Mouse (Mus musculus) liver, embryonic 16.5 days (tissue): ENCODE measurements around the gene Ncapd3. TPM values are rescaled to one million over a fixed set of nuclear protein-coding genes. Genes with fewer than 3 reads are reported as not detected.

Experiments
- ATAC-seq: fragments of 200-750 bp; cut with Nextera tagmentation; 2 replicates; pipeline ENCODE4 v1.8.0; 2017; ENCODE audit warnings: low read depth, mild to moderate bottlenecking, moderate number of reproducible peaks, moderate library complexity
- H3K27ac ChIP-seq: fragments of 300-500 bp; sonication (generic); 2 replicates; pipeline ENCODE4 v1.5.1; 2014; ENCODE audit warnings: mild to moderate bottlenecking, low read length
- H3K27me3 ChIP-seq: fragments of 300-500 bp; sonication (generic); 2 replicates; pipeline ENCODE4 v1.6.1; 2014; ENCODE audit warnings: low read depth, low read length, mixed read lengths; ENCODE audit not compliant: control insufficient read depth, insufficient read depth
- H3K36me3 ChIP-seq: fragments of 300-500 bp; sonication (generic); 2 replicates; pipeline ENCODE4 v1.6.1; 2014; ENCODE audit warnings: mild to moderate bottlenecking; ENCODE audit not compliant: control insufficient read depth, insufficient read depth
- H3K4me1 ChIP-seq: fragments of 300-500 bp; sonication (generic); 2 replicates; pipeline ENCODE4 v1.6.1; 2014; ENCODE audit warnings: low read depth, low read length, mixed read lengths; ENCODE audit not compliant: control insufficient read depth
- H3K4me2 ChIP-seq: fragments of 300-500 bp; sonication (generic); 2 replicates; pipeline ENCODE4 v1.6.1; 2014; ENCODE audit warnings: low read depth, low read length, mixed read lengths
- H3K4me3 ChIP-seq: fragments of 300-500 bp; sonication (generic); 2 replicates; pipeline ENCODE4 v1.5.1; 2014; ENCODE audit warnings: low read depth, mild to moderate bottlenecking, low read length
- H3K9ac ChIP-seq: fragments of 300-500 bp; sonication (generic); 2 replicates; pipeline ENCODE4 v1.6.1; 2014; ENCODE audit warnings: low read depth, low read length
- H3K9me3 ChIP-seq: fragments of 300-500 bp; sonication (generic); replicated peaks from 2 replicates; pipeline ENCODE4 v1.6.1; 2016; ENCODE audit warnings: low read length; ENCODE audit not compliant: control insufficient read depth
- WGBS: fragments of 180-500 bp; shearing (Covaris S2); extraction: QIAGEN DNeasy Blood & Tissue Kit; methylation state at CpG from one replicate; pipeline ENCODE4 v1.1.7; 2014; ENCODE audit not compliant: insufficient replicate concordance; 5-methylcytosine and 5-hydroxymethylcytosine counted together
- polyA plus RNA-seq: library from polyadenylated mRNA; unstranded; fragments of >200 nt; fragmentation: Nextera tagmentation; extraction: Ambion mirVana; gene quantifications from 2 replicates; pipeline ENCODE4 v1.2.1, GENCODE M21; 2015

The Ncapd3 gene
- polyA plus RNA-seq, 1 experiment from 2014 or later = 30.9 TPM

- Histone ChIP-seq H3K4me3 (no peak overlapping the region), H3K4me1 (no peaks in the 10 kb centered on the region), H3K27ac (no peak overlapping the region), H3K27me3 (no peaks in the 10 kb centered on the region), H3K9me3 (no peaks in the 10 kb centered on the region), H3K36me3 (peaks cover 60% of the 10 kb centered on the region), H3K9ac (no peak overlapping the region), H3K4me2 (no peak overlapping the region)
- no peak for ATAC-seq
These were observed 45.8 kb downstream of the Ncapd3 start for GRCm38 (mm10) chr9:27075812-27076211.

GRCm38 (mm10) chr9:27086256-27086655 lies 56.3 kb downstream of the Ncapd3 start:
- no peak overlapping the region for H3K9ac ChIP-seq
- H3K9me3 ChIP-seq = no peaks in the 10 kb centered on the region
- H3K4me2 ChIP-seq = no peak overlapping the region
- H3K27ac ChIP-seq = no peak overlapping the region
- H3K4me1 ChIP-seq = no peaks in the 10 kb centered on the region
- 41% methylated on average over 5 of the region's 5 CpGs for WGBS
- no peak overlapping the region for H3K4me3 ChIP-seq
- ATAC-seq = no peak
- no peaks in the 10 kb centered on the region for H3K27me3 ChIP-seq
- H3K36me3 ChIP-seq = peaks cover 75% of the 10 kb centered on the region

- no peak overlapping the region for H3K4me3 ChIP-seq
- ATAC-seq = no peak
- H3K36me3 ChIP-seq = peaks cover 79% of the 10 kb centered on the region
- 84% methylated on average over 3 of the region's 3 CpGs for WGBS
- H3K4me1 ChIP-seq = no peaks in the 10 kb centered on the region
- H3K9me3 ChIP-seq = no peaks in the 10 kb centered on the region
- no peak overlapping the region for H3K9ac ChIP-seq
- H3K27ac ChIP-seq = no peak overlapping the region
- H3K4me2 ChIP-seq = no peak overlapping the region
- no peaks in the 10 kb centered on the region for H3K27me3 ChIP-seq
These were observed 57.4 kb downstream of the Ncapd3 start for GRCm38 (mm10) chr9:27087402-27087801.

DNA sequence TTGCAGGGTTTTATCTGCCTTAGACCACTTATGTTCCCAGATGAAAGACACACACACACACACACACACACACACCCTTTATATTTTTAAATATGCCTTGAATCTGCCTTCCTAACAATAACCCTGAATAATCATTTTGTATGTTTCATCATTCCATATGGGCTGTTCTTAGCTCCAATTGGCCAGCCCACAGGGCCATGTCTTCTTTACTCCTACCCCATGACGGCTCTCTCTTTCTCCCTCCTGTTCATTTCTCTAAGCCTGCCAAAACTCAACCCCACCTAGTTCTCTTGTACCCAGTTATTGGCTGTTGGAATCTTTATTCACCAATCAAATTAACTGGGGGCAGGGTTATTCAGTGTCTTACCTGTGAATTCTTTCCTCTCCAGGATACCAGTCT lies 60.2 kb downstream of the Ncapd3 start:
- Histone ChIP-seq H3K4me3 (no peak overlapping the region), H3K36me3 (peaks cover 72% of the 10 kb centered on the region), H3K27ac (no peak overlapping the region), H3K4me1 (no peaks in the 10 kb centered on the region), H3K9me3 (no peaks in the 10 kb centered on the region), H3K4me2 (no peak overlapping the region), H3K9ac (no peak overlapping the region), H3K27me3 (no peaks in the 10 kb centered on the region)
- no peak for ATAC-seq
- WGBS = 83% methylated on average over 1 of the region's 1 CpGs

- Histone ChIP-seq H3K4me1 (no peaks in the 10 kb centered on the region), H3K4me3 (no peak overlapping the region), H3K9ac (no peak overlapping the region), H3K27ac (no peak overlapping the region), H3K9me3 (no peaks in the 10 kb centered on the region), H3K27me3 (no peaks in the 10 kb centered on the region), H3K4me2 (no peak overlapping the region), H3K36me3 (peaks cover 73% of the 10 kb centered on the region)
- ATAC-seq = no peak
- WGBS = 84% methylated on average over 13 of the region's 13 CpGs
These were observed 61.1 kb downstream of the Ncapd3 start for GRCm38 (mm10) chr9:27090801-27091775.

GRCm38 (mm10) chr9:27092916-27093315 lies 62.9 kb downstream of the Ncapd3 start:
- Histone ChIP-seq H3K9ac (no peak overlapping the region), H3K9me3 (no peaks in the 10 kb centered on the region), H3K36me3 (peaks cover 61% of the 10 kb centered on the region), H3K4me3 (no peak overlapping the region), H3K27ac (no peak overlapping the region), H3K27me3 (no peaks in the 10 kb centered on the region), H3K4me1 (no peaks in the 10 kb centered on the region), H3K4me2 (no peak overlapping the region)
- WGBS = 80% methylated on average over 6 of the region's 6 CpGs
- ATAC-seq = no peak

- ATAC-seq = no peak
- no peaks in the 10 kb centered on the region for H3K9me3 ChIP-seq
- no peaks in the 10 kb centered on the region for H3K4me1 ChIP-seq
- no peak overlapping the region for H3K9ac ChIP-seq
- H3K27ac ChIP-seq = no peak overlapping the region
- no peaks in the 10 kb centered on the region for H3K27me3 ChIP-seq
- no peak overlapping the region for H3K4me2 ChIP-seq
- peaks cover 18% of the 10 kb centered on the region for H3K36me3 ChIP-seq
- WGBS = 32% methylated on average over 4 of the region's 4 CpGs
- no peak overlapping the region for H3K4me3 ChIP-seq
These were observed 68.1 kb downstream of the Ncapd3 start for GRCm38 (mm10) chr9:27098092-27098491.

DNA sequence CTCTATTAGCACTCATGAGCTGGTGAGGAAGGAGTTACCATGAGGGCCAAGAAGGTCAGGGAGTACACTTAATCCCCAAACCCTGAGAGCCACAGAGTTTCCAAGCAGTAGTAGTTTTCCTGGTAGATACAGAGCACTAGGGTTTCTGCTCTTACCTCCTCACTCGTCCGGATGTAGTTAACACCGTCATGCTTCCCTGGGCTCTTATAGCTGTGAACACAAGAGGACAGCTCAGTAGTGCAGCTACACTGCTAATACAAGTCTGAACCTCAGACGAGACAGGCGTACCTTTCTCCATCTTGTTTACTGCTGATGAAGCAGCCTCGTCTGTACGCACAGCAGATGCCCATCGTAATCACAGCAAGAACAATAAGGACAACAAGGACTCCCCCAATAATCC lies 68.6 kb downstream of the Ncapd3 start:
- Histone ChIP-seq H3K9ac (no peak overlapping the region), H3K9me3 (no peaks in the 10 kb centered on the region), H3K27ac (no peak overlapping the region), H3K27me3 (no peaks in the 10 kb centered on the region), H3K36me3 (peaks cover 18% of the 10 kb centered on the region), H3K4me1 (no peaks in the 10 kb centered on the region), H3K4me3 (no peak overlapping the region), H3K4me2 (no peak overlapping the region)
- ATAC-seq = no peak
- 83% methylated on average over 8 of the region's 8 CpGs for WGBS

- Histone ChIP-seq H3K27me3 (no peaks in the 10 kb centered on the region), H3K4me2 (no peak overlapping the region), H3K27ac (no peak overlapping the region), H3K9ac (no peak overlapping the region), H3K36me3 (peaks cover 14% of the 10 kb centered on the region), H3K4me3 (no peak overlapping the region), H3K9me3 (no peaks in the 10 kb centered on the region), H3K4me1 (no peaks in the 10 kb centered on the region)
- 37% methylated on average over 4 of the region's 4 CpGs for WGBS
- no peak for ATAC-seq
These were observed 69.5 kb downstream of the Ncapd3 start for GRCm38 (mm10) chr9:27099474-27099873.
